Mouse (Mus musculus): Measurements from ENCODE around the gene Tnpo1.

The Tnpo1 gene

GRCm38 (mm10) chr13:98926213-98926957 is at the start of gene Tnpo1:
Tnpo1 (minus strand) TSS chr13:98926384.
- DNase-seq, result peak; percentile 93

GRCm38 (mm10) chr13:98972090-98972489 is 45.9 kb upstream of the Tnpo1 start:
- no peak for DNase-seq

GRCm38 (mm10) chr13:98971641-98972040 is 45.5 kb upstream of the Tnpo1 start:
- no peak for DNase-seq

- no peak for DNase-seq
These were observed 42.3 kb upstream of the Tnpo1 start for GRCm38 (mm10) chr13:98968517-98968916.

- no peak for DNase-seq
These were observed 41.8 kb upstream of the Tnpo1 start for GRCm38 (mm10) chr13:98967942-98968341.

DNA sequence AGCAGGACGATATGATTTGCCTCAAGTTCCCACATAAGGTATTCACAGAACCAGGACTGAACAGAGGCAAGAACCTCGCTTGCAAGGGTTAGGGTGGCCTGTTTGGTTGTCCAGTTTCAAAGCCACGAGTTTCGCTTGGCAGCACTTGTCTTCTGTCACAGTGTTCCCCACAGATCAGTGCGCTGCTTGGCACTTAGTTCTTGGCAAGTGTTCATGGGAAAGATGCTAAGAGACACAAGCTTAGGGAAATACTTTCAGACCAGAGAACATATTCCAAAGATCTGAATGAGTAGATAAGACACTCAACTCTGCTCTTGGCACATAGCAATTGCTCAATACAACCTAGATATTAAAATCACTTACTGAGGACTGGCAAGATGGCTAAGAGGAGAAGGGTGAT is 40.4 kb upstream of the Tnpo1 start:
- no peak for DNase-seq

GRCm38 (mm10) chr13:98963612-98964011 is 37.4 kb upstream of the Tnpo1 start:
- DNase-seq, result no peak

- no peak for DNase-seq
These were observed 32.0 kb upstream of the Tnpo1 start for GRCm38 (mm10) chr13:98958177-98958576.

- DNase-seq, result no peak
These were observed 30.0 kb upstream of the Tnpo1 start for GRCm38 (mm10) chr13:98956209-98956608.

GRCm38 (mm10) chr13:98955676-98956075 is 29.5 kb upstream of the Tnpo1 start:
- DNase-seq, result no peak

DNA sequence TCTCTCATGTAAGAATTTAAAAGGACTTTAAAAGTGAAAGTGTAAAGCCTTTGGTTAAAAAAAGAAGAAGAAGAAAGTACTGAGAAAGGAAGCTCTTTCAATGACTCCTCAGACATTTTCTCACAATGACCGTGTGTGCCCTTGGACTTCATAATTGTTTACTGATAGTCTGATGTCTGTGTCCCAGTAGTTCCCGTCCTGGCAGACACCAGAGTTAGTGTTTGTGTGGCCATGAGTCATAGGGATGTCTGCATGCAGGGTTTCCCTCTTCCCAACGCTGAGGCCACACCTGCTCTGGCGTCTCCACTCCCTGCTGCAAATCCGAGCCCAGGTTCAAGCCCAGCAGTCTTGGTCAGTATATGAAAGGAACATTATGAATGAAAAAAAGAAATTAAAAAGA is 29.0 kb upstream of the Tnpo1 start:
- peak; percentile 34 for DNase-seq

- DNase-seq, result no peak
These were observed 27.6 kb upstream of the Tnpo1 start for GRCm38 (mm10) chr13:98953830-98954229.

GRCm38 (mm10) chr13:98951951-98952350 is 25.8 kb upstream of the Tnpo1 start:
- no peak for DNase-seq

DNA sequence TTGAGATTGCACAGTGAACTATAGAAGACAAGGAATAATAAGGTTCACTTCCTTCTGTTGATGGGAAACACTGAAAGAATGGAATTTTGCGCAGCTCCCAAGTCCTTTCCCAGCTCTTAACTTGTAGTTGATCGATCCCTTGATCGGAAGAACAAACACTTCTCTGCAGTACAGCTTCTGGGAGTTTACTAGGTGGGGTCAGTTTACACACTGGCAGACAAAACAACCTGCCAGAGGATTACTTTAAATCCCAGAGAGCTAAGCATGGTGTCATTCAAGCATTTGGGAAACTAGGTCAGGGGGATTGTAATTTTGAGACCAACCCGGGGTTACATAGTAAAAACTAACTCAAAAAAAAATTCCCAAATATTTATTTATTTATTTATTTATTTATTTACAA is 22.0 kb upstream of the Tnpo1 start:
- no peak for DNase-seq

DNA sequence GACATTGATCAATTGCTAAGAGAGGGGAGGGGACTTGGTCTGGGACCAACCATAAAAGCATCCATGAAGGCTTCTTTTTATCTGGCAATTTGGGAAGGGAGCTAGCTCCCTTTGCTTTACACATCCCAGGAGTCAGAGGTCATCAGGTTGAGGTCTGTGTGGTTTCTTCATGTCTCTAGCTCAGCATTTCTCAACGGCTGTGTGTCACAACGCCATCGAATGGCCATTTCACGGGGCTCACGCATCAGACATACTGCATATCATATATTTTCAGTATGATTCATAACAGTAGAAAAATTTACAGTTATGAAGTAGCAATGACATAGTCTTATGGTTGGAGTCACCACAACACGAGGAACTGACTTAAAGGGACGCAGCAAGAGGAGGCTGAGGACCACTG is 20.2 kb upstream of the Tnpo1 start:
- DNase-seq, result no peak

DNA sequence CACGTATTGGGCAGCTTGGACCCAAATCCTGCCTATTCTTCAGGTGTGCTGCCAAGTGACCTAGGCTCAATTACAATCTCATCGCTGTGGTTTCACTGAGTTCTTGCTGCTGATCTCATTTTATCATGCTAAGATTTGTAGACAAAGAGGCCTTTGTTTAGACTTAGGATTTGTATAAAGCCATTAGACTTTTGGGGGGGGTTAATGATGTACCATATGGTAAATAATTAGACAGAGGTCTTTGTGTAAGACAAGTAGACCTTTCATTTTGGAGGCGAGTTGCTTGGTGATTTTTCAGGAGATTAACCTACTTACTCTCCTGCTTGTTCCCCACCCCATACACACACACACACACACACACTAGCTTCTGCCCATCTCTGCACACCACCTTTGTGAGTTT is 19.7 kb upstream of the Tnpo1 start:
- no peak for DNase-seq

DNA sequence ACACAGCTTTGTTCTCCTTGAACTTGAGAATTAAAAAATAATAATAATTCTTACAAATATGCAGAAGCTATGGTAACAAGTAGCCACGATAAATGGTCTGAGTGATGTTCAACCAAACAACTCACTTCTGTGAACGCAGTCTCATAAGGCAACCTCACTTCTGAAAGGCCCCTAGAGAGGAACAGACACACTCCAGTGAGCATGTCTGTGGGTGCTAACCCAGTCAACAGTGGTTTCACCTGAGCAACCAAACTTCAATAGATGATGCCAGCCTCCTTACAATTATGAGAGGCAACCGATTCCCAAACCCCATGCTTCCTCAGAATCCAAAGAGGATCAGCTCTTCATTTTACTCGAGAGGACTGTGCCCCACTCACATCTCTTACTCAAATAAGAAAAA is 19.2 kb upstream of the Tnpo1 start:
- no peak for DNase-seq

GRCm38 (mm10) chr13:98944620-98945081 is 18.5 kb upstream of the Tnpo1 start:
- peak; percentile 40 for DNase-seq

DNA sequence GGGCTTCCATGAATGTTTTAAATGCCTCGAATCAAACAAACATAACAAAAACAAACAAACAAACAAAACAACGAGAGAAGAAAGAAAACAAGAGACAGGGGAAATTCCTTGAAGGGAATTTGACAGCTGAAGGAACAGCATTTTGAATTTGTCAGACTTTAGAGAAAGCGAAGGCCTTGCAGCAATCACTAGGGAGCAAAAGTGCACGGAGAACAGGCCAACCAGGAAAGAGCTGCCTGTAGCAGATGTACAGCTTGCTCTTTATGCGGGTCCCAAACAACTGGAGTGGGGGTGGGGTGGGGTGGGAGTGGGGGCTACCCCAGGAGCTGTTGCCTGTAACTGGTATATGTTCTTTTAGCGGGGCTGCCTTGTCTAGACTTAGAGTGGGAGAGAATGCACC is 16.2 kb upstream of the Tnpo1 start:
- no peak for DNase-seq

GRCm38 (mm10) chr13:98941829-98942343 is 15.7 kb upstream of the Tnpo1 start:
- DNase-seq, result no peak

GRCm38 (mm10) chr13:98937108-98937507 is 10.9 kb upstream of the Tnpo1 start:
- no peak for DNase-seq

- DNase-seq, result no peak
These were observed 2.7 kb upstream of the Tnpo1 start for GRCm38 (mm10) chr13:98928908-98929307.

DNA sequence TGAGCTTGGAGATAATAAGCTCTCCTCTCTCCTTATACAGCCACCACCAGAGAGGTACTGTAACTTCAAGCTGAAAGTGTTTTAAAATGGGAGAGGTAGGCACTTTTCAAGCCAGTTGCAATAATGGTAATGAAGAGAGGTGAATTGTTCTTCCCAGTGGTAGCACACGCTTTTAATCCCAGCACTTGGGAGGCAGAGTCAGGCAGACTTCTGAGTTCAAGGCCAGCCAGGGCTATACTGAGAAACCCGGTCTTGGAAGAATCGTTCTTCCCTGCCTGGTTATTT is 716 bp upstream of the Tnpo1 start:
- no peak for DNase-seq

DNA sequence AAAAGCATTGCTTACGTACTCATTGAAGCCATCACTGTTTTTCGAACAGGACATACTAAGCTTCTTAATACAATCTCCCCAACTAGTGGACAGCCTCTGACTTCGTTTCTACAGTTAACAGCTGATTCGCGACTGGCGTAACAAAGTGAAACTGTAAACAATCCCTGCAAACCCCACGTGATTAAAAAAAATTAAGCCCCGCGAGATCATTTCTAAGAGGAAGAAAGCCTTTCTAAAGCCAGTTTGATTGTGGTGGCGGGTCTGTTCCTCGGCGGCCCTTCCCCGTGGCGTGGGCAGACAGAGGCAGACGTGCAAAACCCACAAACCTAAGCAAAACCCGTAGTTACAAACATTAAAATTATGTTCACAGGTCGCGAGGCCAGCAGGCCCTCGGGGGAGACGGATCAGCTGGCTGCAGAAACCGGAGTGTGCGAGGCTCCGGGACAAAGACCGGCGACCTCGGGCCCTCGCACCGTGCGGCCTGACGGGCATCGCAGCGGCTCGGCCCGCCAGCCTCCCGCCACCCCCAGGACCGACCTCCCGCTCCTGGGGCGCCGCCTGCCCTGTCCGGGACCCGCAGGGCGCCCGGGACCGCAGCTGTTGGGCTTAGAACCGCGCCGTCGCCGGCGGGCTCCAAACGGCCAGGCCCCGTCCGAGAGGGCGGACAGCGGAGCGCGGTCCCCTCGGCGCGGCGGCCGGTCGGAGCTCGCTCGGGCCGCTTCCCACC is 535 bp downstream of the Tnpo1 start:
- DNase-seq, result peak; percentile 68

All from lung, postnatal 14 days (tissue).